Mouse (Mus musculus) stomach, embryonic 14.5 days (tissue): ENCODE measurements around the gene Ephb2. TPM values are rescaled to one million over a fixed set of nuclear protein-coding genes. Genes with fewer than 3 reads are reported as not detected.

Experiments used
- ATAC-seq: fragments of 200-750 bp; cut with Nextera tagmentation; 2 replicates; pipeline ENCODE4 v1.8.0; 2017; ENCODE audit warnings: low read depth, moderate TSS enrichment; ENCODE audit not compliant: insufficient number of reproducible peaks, insufficient read depth, low FRiP score
- H3K27ac ChIP-seq: fragments of 300-500 bp; sonication (generic); 2 replicates; pipeline ENCODE4 v1.5.1; 2014; ENCODE audit warnings: mild to moderate bottlenecking, low read length, moderate library complexity, mixed read lengths
- H3K27me3 ChIP-seq: fragments of 300-500 bp; sonication (generic); 2 replicates; pipeline ENCODE4 v1.6.1; 2014; ENCODE audit warnings: low read length, control low read depth, mixed read lengths; ENCODE audit not compliant: control insufficient read depth, insufficient read depth
- H3K36me3 ChIP-seq: fragments of 300-500 bp; sonication (generic); 2 replicates; pipeline ENCODE4 v1.6.1; 2014; ENCODE audit warnings: mild to moderate bottlenecking, control low read depth, low read length, moderate library complexity, mixed read lengths; ENCODE audit not compliant: control insufficient read depth, insufficient read depth
- H3K4me1 ChIP-seq: fragments of 300-500 bp; sonication (generic); 2 replicates; pipeline ENCODE4 v1.6.1; 2014; ENCODE audit warnings: low read length, control low read depth, mixed read lengths; ENCODE audit not compliant: control insufficient read depth, insufficient read depth
- H3K4me2 ChIP-seq: fragments of 300-500 bp; sonication (generic); replicated peaks from 2 replicates; pipeline ENCODE4 v1.6.1; 2014; ENCODE audit warnings: low read depth, low read length, control low read depth
- H3K4me3 ChIP-seq: fragments of 300-500 bp; sonication (generic); 2 replicates; pipeline ENCODE4 v1.5.1; 2014; ENCODE audit warnings: low read depth, low read length, control low read depth
- H3K9ac ChIP-seq: fragments of 300-500 bp; sonication (generic); replicated peaks from 2 replicates; pipeline ENCODE4 v1.6.1; 2014; ENCODE audit warnings: low read depth, mild to moderate bottlenecking, control low read depth, low read length, moderate library complexity, mixed read lengths
- H3K9me3 ChIP-seq: fragments of 300-500 bp; sonication (generic); 2 replicates; pipeline ENCODE4 v1.6.1; 2016; ENCODE audit warnings: low read depth, low read length, control low read depth; ENCODE audit not compliant: control insufficient read depth
- WGBS: fragments of 180-500 bp; shearing (Covaris S2); extraction: QIAGEN DNeasy Blood & Tissue Kit; methylation state at CpG from one replicate; pipeline ENCODE4 v1.1.7; 2014; 5-methylcytosine and 5-hydroxymethylcytosine counted together
- polyA plus RNA-seq: library from polyadenylated mRNA; unstranded; fragments of >200 nt; fragmentation: Nextera tagmentation; extraction: Ambion mirVana; gene quantifications from 2 replicates; pipeline ENCODE4 v1.2.1, GENCODE M21; 2014

Gene Ephb2
- polyA plus RNA-seq, 1 experiment from 2014 or later = 7.6 TPM

DNA sequence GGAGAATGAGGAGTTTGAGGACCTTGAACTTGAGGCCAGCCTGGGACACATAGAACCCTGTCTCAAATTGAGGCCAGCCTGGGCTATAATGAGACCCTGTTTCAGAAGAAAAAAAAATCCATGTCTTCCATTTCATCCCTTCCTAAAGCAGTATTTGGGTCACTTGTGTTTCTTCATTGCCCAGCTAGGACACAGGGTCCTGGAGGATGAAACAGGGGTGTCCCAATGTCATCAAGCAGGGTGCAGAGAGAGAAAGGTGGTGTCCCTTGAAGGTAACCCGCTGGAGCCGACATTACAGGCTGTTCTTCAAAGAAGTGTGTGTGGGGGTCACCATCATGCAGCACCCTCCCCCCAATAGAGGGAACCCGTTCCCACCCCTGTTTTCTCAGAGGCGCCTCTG lies 86.4 kb downstream of the Ephb2 start:
- no peak overlapping the region for H3K9ac ChIP-seq
- H3K27ac ChIP-seq = peak overlapping the region; percentile 73
- WGBS = 58% methylated on average over 4 of the region's 4 CpGs

DNA sequence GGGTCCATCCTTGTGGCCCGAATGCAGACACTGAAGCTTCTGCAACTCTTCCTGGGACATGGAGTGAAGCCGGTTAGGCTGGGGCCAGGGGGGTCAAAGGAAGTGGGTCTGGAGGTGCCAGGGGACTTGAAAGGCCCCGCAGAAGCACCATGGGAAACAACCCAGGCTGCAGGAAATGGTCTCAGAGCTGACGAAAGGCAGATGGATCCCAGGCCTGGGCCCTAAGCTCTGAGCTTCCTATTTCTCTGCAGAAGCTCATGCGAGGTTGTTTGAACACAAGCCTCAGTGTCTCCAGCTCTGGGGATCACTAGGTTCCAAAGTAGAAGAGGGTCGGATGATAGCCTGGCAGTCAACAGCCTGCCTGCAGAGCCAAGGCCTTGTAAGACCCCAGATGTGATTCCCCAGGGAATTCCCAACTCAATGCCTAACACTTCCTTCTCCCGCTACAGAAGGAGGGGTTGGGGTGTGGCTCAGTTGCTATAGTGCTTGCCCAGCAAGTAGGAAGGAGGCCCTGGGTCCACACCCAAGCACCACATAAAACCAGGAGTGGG lies 86.9 kb downstream of the Ephb2 start:
- peak overlapping the region; percentile 73 for H3K27ac ChIP-seq
- ATAC-seq = no peak
- H3K4me1 ChIP-seq = peaks cover 35% of the 10 kb centered on the region
- no peak overlapping the region for H3K4me2 ChIP-seq
- H3K36me3 ChIP-seq = no peaks in the 10 kb centered on the region
- no peak overlapping the region for H3K9ac ChIP-seq
- H3K4me3 ChIP-seq = no peak overlapping the region
- H3K9me3 ChIP-seq = no peaks in the 10 kb centered on the region
- H3K27me3 ChIP-seq = no peaks in the 10 kb centered on the region
- 30% methylated on average over 7 of the region's 7 CpGs for WGBS

More for the DNA sequence above, 86.4 kb downstream of the Ephb2 start:
- no peak overlapping the region for H3K4me2 ChIP-seq
- H3K36me3 ChIP-seq = no peaks in the 10 kb centered on the region
- H3K4me1 ChIP-seq = peaks cover 34% of the 10 kb centered on the region
- ATAC-seq = no peak
- H3K27me3 ChIP-seq = no peaks in the 10 kb centered on the region
- no peak overlapping the region for H3K4me3 ChIP-seq
- no peaks in the 10 kb centered on the region for H3K9me3 ChIP-seq

DNA sequence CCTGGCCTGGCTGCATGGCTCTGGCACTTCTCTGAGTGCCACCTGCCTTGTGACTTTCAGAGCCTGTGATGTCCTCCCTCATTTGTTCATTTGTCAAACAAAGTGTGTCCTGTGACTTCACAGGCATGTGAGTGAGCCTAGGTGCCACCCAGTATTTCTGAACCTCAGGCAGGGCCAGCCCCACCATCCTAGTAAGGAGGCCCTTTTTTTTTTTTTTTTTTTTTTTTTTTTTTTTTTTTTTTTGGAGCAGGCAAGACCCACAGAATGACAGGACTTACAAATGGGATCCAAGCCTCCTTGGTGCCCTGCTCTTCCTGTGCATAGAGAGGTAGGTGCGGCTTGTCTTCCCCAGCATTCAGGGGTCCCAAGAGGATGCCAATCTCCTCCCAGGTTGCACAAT lies 89.3 kb downstream of the Ephb2 start:
- no peak for ATAC-seq
- Histone ChIP-seq H3K27me3 (no peaks in the 10 kb centered on the region), H3K9ac (no peak overlapping the region), H3K4me3 (no peak overlapping the region), H3K36me3 (no peaks in the 10 kb centered on the region), H3K4me1 (peaks cover 57% of the 10 kb centered on the region), H3K4me2 (no peak overlapping the region), H3K27ac (no peak overlapping the region), H3K9me3 (no peaks in the 10 kb centered on the region)
- whole genome bisulfite sequencing = 48% methylated on average over 1 of the region's 1 CpGs

DNA sequence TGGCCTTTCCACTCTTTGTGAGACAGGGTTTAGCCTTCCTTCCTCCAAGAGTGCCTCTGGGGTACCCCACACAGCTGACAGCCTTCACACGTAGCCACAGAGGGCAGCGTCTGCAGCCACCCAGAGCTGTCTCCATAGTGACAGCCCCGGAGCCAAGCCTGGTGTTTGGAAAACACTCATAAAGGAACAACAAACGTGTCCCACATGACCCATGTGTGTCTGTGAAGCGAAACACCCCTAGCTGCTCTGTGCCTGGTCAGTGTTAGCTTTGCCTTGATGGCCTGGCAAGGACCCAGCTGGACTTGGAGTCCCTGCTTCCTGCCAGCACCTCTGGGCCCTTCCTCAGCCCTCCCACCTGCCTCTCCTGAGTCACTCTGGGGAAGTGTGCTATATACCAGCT lies 93.1 kb downstream of the Ephb2 start:
- no peaks in the 10 kb centered on the region for H3K9me3 ChIP-seq
- H3K27me3 ChIP-seq = no peaks in the 10 kb centered on the region
- H3K36me3 ChIP-seq = no peaks in the 10 kb centered on the region
- peak; percentile 67 for ATAC-seq
- no peak overlapping the region for H3K4me3 ChIP-seq
- H3K27ac ChIP-seq = peak overlapping the region; percentile 52; the same call in 1 of the 2 replicates
- H3K9ac ChIP-seq = no peak overlapping the region
- peaks cover 42% of the 10 kb centered on the region for H3K4me1 ChIP-seq
- no peak overlapping the region for H3K4me2 ChIP-seq
- 5% methylated on average over 5 of the region's 5 CpGs for WGBS

DNA sequence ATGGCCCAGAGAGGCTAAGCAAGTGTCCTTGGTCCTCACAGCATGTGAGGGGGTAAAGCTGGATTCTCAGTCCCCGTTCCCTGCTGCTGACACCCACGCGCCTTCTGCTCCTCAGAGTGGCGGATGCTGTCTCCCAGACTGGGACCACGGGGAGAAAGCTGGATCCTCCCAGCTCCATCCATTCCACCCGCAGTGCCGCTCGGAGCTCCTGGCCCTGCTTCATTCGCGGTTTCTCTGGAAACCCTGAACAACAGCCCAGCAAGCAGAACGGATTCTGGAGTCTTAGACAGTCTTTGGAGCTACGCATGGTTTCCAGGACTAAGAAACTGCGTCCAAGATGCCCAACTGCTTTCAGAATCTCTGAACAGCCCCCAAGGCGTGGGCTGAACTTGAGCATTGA lies 93.9 kb downstream of the Ephb2 start:
- H3K4me1 ChIP-seq = peaks cover 42% of the 10 kb centered on the region
- no peaks in the 10 kb centered on the region for H3K36me3 ChIP-seq
- H3K4me3 ChIP-seq = no peak overlapping the region
- WGBS = 68% methylated on average over 14 of the region's 14 CpGs
- no peak overlapping the region; the same call in 1 of the 2 replicates for H3K9ac ChIP-seq
- no peak overlapping the region for H3K27ac ChIP-seq
- no peaks in the 10 kb centered on the region for H3K27me3 ChIP-seq
- no peaks in the 10 kb centered on the region for H3K9me3 ChIP-seq
- H3K4me2 ChIP-seq = no peak overlapping the region
- ATAC-seq = no peak

DNA sequence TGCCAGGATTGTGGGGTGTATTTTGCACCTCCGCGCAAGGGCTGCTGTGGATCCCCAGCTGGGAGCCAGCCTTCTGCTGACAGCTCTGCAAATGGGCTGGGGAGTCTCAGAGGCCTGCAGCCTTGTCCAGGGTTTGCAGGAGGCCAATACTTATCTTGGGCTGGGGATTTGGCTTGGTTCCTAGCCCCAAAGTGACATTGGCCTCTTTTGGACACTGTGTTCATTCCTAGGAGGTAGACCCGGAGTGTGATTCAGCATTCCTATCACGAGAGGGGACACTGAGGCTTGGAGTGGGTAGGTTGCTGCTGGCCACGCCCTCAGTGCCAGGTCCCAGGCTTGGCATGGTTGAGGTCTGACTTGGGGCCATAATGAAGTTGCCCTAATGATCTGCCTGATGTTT lies 94.8 kb downstream of the Ephb2 start:
- H3K27me3 ChIP-seq = no peaks in the 10 kb centered on the region
- no peak for ATAC-seq
- no peak overlapping the region for H3K27ac ChIP-seq
- no peaks in the 10 kb centered on the region for H3K36me3 ChIP-seq
- 69% methylated on average over 5 of the region's 5 CpGs for WGBS
- H3K9me3 ChIP-seq = no peaks in the 10 kb centered on the region
- no peak overlapping the region for H3K4me3 ChIP-seq
- peaks cover 44% of the 10 kb centered on the region for H3K4me1 ChIP-seq
- no peak overlapping the region for H3K9ac ChIP-seq
- no peak overlapping the region for H3K4me2 ChIP-seq

DNA sequence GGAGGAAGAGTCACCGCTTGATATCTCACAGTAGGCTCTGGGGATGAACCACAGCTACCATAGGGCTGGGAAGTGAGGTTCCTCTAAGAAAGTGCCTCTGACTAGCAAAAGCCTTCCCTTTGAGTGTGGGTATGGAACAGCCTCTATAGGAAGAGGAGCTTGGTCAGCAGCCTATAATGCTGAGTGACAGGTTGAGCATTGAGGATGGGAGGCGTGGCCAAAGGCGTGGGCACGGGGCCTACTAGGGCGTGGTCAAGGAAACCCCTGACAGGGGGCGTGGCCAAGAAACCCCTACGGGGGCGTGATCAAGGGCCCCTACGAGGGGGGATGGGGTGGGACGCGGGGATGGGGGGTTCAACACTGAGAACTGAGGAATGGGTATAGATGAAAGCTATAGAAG lies 96.6 kb downstream of the Ephb2 start:
- no peak for ATAC-seq
- Histone ChIP-seq H3K36me3 (no peaks in the 10 kb centered on the region), H3K27ac (no peak overlapping the region), H3K4me3 (no peak overlapping the region), H3K4me1 (peaks cover 47% of the 10 kb centered on the region), H3K9ac (no peak overlapping the region), H3K4me2 (no peak overlapping the region), H3K27me3 (no peaks in the 10 kb centered on the region), H3K9me3 (no peaks in the 10 kb centered on the region)
- 28% methylated on average over 11 of the region's 11 CpGs for WGBS

DNA sequence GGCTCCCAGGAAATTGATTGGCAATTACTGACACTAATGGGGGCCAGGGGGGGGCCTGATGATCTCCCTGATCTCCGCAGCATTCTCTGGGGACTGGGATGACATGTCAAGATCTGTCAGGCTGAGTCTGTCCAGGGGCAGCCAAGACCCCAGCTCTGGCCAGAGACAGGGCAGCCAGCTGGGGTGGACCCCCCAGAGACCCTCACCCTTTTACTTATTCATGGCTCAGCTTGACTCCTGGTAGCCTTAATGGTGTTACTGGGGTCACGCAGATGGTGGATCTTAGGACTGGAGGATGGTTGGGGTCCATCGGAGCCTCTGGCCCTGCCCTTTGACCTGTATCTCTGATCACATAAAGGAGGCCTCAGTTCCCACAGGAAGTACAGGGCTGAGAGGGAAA lies 97.5 kb downstream of the Ephb2 start:
- WGBS = 61% methylated on average over 3 of the region's 3 CpGs

DNA sequence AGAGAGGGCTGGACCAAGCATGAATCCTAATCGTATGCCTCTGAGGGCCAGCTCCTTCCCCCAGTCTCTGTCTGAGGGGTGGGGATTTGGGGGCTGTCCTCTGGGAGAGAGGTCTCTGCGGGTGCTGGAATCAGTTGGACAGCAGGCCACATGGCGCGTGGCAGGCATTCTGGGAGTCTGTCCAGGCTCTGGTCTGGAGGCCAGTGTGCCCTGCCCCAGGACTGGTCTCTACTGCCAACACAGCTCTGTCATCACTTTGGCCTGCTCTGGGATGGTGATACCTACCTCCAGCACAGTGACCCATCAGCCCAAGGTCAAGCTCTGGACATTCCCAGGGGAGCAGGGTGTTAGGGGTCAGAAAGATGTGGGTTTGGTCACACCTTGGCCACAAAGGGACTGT lies 99.9 kb downstream of the Ephb2 start:
- Histone ChIP-seq H3K9ac (no peak overlapping the region), H3K4me1 (peaks cover 53% of the 10 kb centered on the region), H3K9me3 (no peaks in the 10 kb centered on the region), H3K4me3 (no peak overlapping the region), H3K36me3 (no peaks in the 10 kb centered on the region), H3K27me3 (no peaks in the 10 kb centered on the region), H3K4me2 (no peak overlapping the region), H3K27ac (no peak overlapping the region)
- ATAC-seq = no peak
- 56% methylated on average over 4 of the region's 4 CpGs for WGBS

More for the DNA sequence above, 97.5 kb downstream of the Ephb2 start:
- Histone ChIP-seq H3K27me3 (no peaks in the 10 kb centered on the region), H3K4me1 (peaks cover 47% of the 10 kb centered on the region), H3K4me2 (no peak overlapping the region), H3K27ac (no peak overlapping the region), H3K9me3 (no peaks in the 10 kb centered on the region), H3K4me3 (no peak overlapping the region), H3K36me3 (no peaks in the 10 kb centered on the region), H3K9ac (no peak overlapping the region)
- ATAC-seq = no peak
